Mouse (Mus musculus): Measurements from ENCODE around the gene 4930435E12Rik.

DNA sequence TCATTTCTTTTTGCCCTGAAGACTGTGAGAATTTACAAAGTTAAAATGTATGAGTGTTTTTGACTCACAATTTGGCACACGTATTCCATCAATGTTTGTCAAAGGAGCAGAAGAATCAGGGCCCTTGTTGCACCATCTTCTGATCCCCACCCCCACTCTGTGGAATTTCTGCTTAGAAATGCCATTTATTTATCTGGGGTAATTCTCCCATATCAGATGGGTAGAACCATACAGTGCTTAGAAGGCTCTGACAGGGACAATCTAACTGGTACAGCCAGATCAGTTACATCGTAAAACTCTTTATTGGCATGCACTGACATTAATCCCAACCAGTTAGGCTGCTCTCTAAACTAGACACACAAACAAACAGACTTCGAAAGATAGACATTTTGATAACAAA, 38.6 kb downstream of the 4930435E12Rik start:
- no peak for TF ChIP-seq POLR2A (IDR thresholded peaks at IDR 0.05; ENCODE audit: insufficient read depth, low read length)
- no peak for TF ChIP-seq CTCF (IDR thresholded peaks at IDR 0.05; ENCODE audit: low read depth, low read length)
- TF ChIP-seq EP300 (IDR thresholded peaks at IDR 0.05; ENCODE audit: insufficient read depth, low read depth, low read length) = no peak
